Mouse (Mus musculus) heart, embryonic 15.5 days (tissue): Measurements from ENCODE around the gene Sh3bp4. TPM values are rescaled to one million over a fixed set of nuclear protein-coding genes. Genes with fewer than 3 reads are reported as not detected.

Source experiments
- ATAC-seq: fragments of 200-750 bp; cut with Nextera tagmentation; replicated peaks from 2 replicates; pipeline ENCODE4 v1.8.0; 2017; ENCODE audit warnings: low read depth, moderate TSS enrichment; ENCODE audit not compliant: insufficient number of reproducible peaks, insufficient read depth, low FRiP score
- H3K27ac ChIP-seq: fragments of 300-500 bp; sonication (generic); 2 replicates; pipeline ENCODE4 v1.5.1; 2015; ENCODE audit warnings: mild to moderate bottlenecking, inconsistent platforms
- H3K27me3 ChIP-seq: fragments of 300-500 bp; sonication (generic); 2 replicates; pipeline ENCODE4 v1.6.1; 2015; ENCODE audit warnings: inconsistent platforms
- H3K36me3 ChIP-seq: fragments of 300-500 bp; sonication (generic); 2 replicates; pipeline ENCODE4 v1.6.1; 2015; ENCODE audit warnings: mild to moderate bottlenecking, inconsistent platforms
- H3K4me1 ChIP-seq: fragments of 300-500 bp; sonication (generic); replicated peaks from 2 replicates; pipeline ENCODE4 v1.6.1; 2015; ENCODE audit warnings: inconsistent platforms
- H3K4me2 ChIP-seq: fragments of 300-500 bp; sonication (generic); 2 replicates; pipeline ENCODE4 v1.6.1; 2015; ENCODE audit warnings: inconsistent platforms, mild to moderate bottlenecking, moderate library complexity
- H3K4me3 ChIP-seq: fragments of 300-500 bp; sonication (generic); 2 replicates; pipeline ENCODE4 v1.5.1; 2015; ENCODE audit warnings: mild to moderate bottlenecking, inconsistent platforms
- H3K9ac ChIP-seq: fragments of 300-500 bp; sonication (generic); 2 replicates; pipeline ENCODE4 v1.6.1; 2015; ENCODE audit warnings: mild to moderate bottlenecking, inconsistent platforms
- H3K9me3 ChIP-seq: fragments of 300-500 bp; sonication (generic); replicated peaks from 2 replicates; pipeline ENCODE4 v1.6.1; 2016; ENCODE audit warnings: inconsistent platforms
- WGBS: fragments of 180-500 bp; shearing (Covaris S2); methylation state at CpG from one replicate; pipeline ENCODE4 v1.1.7; 2015; ENCODE audit warnings: mixed read lengths; 5-methylcytosine and 5-hydroxymethylcytosine counted together
- polyA plus RNA-seq: library from polyadenylated mRNA; unstranded; fragments of >200 nt; fragmentation: Nextera tagmentation; extraction: Ambion mirVana; gene quantifications from 2 replicates; pipeline ENCODE4 v1.2.1, GENCODE M21; 2015

The Sh3bp4 gene
- polyA plus RNA-seq, 1 experiment from 2014 or later = 21.2 TPM

DNA sequence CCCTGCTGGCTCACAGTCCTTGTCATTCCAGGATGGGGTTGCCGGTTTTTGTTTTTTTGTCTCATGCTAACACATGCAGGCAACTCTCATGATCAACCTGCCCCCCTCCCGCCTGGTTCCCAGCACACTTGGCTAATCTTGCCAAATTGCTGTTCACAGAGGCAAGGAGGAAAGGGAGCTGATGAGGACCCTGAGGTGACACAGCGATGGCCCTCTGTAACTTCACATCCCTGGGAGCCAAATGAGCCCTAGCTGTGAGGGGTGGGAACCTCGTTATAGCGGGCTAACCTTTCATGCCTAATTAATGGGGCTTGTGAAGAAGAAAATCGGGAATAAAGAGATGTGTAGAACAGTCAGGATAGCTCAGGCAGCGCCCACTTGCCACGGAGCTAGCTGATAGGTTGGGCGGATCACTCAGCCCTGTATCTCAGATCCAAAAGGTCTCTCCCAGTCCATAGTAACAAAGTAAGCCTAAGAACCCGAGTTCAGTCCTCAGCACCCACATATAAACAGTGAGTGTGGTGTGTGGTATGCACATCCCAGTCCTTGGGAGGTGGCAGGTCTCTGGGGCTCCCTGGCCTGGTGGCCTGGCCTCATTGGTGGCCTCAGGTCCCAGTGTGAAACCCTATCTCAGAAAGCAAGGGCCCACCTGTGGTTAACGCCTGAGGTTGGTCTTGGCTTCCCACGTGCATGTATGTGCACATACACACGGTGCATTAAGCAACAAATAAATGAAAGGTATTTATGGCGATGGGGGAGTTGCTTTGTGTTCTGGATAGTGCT lies 25.6 kb downstream of the Sh3bp4 start:
- WGBS = 43% methylated on average over 14 of the region's 14 CpGs
- Histone ChIP-seq H3K9ac (no peak overlapping the region), H3K27me3 (no peaks in the 10 kb centered on the region), H3K4me1 (peaks cover 54% of the 10 kb centered on the region), H3K4me3 (no peak overlapping the region), H3K4me2 (peak overlapping the region; percentile 29; the same call in 1 of the 2 replicates), H3K9me3 (no peaks in the 10 kb centered on the region), H3K36me3 (no peaks in the 10 kb centered on the region), H3K27ac (peak overlapping the region; percentile 49)
- ATAC-seq = no peak; the same call in 1 of the 2 replicates

DNA sequence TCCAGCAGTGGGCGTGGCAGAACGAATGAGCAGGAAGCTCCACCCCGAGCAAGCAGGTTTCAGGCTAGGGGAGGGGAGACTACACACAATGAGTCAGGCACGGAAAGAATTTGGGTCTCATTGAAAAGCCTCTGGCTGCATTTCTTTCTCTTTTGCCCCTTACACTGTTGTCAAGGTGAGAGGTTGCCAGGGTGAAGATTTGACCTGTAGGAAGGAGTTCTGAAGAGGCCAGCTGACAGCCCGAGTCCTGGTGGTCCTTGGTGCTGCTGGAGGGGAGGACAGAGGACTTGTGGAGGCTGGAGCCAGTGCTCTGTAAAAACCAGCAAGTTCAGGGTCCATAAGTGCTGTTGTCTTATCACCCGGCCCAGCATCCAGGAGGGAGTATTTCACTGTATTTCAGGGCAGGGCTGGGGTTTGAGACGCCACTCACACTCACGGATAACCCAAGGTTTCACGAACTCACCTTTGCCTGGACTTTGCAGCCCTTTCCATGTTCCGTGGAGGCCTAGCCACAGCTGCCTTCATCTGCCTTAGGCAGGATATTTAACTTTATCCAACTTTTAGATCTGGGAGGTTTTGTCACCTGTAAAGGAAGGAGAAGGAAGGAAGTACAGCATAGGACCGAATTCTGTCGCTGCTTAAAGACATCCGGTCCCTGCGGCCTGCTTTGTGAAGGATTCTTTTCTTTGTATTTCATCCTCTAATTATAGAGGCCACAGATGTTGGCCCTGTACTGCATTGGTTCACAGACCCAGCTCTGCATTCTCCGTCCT lies 32.2 kb downstream of the Sh3bp4 start:
- H3K4me2 ChIP-seq = peak overlapping the region; percentile 43
- no peaks in the 10 kb centered on the region for H3K9me3 ChIP-seq
- peaks cover 52% of the 10 kb centered on the region for H3K4me1 ChIP-seq
- H3K27me3 ChIP-seq = no peaks in the 10 kb centered on the region
- peak; percentile 68 for ATAC-seq
- H3K9ac ChIP-seq = peak overlapping the region; percentile 46
- WGBS = 35% methylated on average over 15 of the region's 15 CpGs
- H3K36me3 ChIP-seq = no peaks in the 10 kb centered on the region
- H3K4me3 ChIP-seq = no peak overlapping the region
- peak overlapping the region; percentile 92 for H3K27ac ChIP-seq

DNA sequence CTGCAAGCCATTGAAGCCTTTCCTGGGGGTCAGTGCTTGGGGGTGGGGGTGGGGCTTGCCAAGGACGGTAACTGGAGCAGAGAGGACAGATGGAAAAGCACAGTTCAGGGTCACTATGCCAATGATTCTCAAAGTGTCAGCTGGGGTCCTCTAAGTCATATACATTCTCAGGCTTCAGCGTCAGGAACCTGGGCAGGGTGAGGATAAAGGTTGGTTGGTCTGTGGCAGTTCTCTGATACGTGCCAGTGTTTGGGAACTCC lies 32.7 kb downstream of the Sh3bp4 start:
- H3K27ac ChIP-seq = peak overlapping the region; percentile 92
- WGBS = 30% methylated on average over 3 of the region's 3 CpGs
- peak overlapping the region; percentile 43 for H3K4me2 ChIP-seq
- no peaks in the 10 kb centered on the region for H3K27me3 ChIP-seq
- H3K9me3 ChIP-seq = no peaks in the 10 kb centered on the region
- no peak for ATAC-seq
- H3K4me1 ChIP-seq = peaks cover 58% of the 10 kb centered on the region
- no peak overlapping the region for H3K4me3 ChIP-seq
- H3K36me3 ChIP-seq = no peaks in the 10 kb centered on the region
- no peak overlapping the region for H3K9ac ChIP-seq

DNA sequence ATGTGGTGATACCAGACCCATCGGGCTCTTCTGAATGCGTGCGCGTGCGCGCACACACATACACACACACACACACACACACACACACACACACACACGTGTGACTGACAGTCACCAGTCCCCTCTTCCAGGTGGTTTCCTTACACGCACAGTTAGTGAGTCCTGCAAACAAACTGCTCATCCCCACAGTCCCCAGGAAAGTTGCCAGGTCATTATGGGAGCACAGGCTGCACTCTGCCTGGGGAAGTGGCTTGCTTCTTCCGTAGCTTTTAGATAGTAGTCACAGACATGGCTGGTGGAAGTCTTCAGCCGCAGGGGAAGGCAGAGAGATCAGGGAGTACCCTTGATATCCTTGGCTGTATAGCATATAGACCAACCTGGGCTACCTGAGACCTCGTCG lies 33.3 kb downstream of the Sh3bp4 start:
- H3K4me1 ChIP-seq = peaks cover 63% of the 10 kb centered on the region
- H3K9me3 ChIP-seq = no peaks in the 10 kb centered on the region
- H3K9ac ChIP-seq = no peak overlapping the region
- no peak overlapping the region for H3K4me3 ChIP-seq
- no peak for ATAC-seq
- H3K27ac ChIP-seq = peak overlapping the region; percentile 92
- H3K4me2 ChIP-seq = no peak overlapping the region
- WGBS = 65% methylated on average over 12 of the region's 12 CpGs
- H3K36me3 ChIP-seq = no peaks in the 10 kb centered on the region
- H3K27me3 ChIP-seq = no peaks in the 10 kb centered on the region

DNA sequence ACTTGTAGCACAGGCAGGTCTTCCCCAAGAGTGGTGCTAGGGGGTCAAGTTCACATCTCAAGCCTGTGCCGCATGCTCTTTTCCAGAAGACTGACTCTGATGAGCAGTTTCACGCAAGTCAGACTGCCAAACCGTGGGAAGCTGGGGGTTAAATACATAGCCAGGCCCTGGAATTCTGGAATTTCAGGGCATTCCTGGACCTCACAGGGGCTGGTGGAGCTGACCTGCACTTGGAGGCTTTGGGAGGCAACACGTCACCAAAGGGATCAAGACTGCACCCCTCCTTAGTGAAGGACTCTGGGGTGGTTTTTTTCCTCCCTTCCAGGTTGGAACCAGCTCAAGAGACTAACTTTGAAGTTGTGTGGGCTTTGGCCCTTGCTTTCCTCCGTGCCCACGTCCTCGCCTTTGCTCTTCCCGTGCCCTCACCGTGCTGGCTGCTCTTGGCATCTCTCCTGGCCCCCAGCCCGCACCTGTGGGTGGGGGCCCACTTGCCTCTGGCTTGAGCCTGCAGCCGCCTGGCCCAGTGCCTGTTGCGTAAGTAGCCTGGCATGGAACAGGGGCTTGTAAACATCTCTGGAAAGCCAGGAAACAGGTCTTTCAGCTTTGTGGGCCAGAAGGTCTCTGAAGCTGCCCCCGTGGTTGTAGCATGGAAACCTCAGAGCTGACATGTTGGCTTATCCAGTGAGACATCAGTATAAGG lies 34.0 kb downstream of the Sh3bp4 start:
- H3K27ac ChIP-seq = peak overlapping the region; percentile 92
- no peaks in the 10 kb centered on the region for H3K36me3 ChIP-seq
- no peak for ATAC-seq
- H3K4me2 ChIP-seq = peak overlapping the region; percentile 16; the same call in 1 of the 2 replicates
- 51% methylated on average over 13 of the region's 13 CpGs for WGBS
- H3K4me3 ChIP-seq = no peak overlapping the region
- peak overlapping the region; percentile 31; the same call in 1 of the 2 replicates for H3K9ac ChIP-seq
- H3K27me3 ChIP-seq = no peaks in the 10 kb centered on the region
- no peaks in the 10 kb centered on the region for H3K9me3 ChIP-seq
- peaks cover 70% of the 10 kb centered on the region for H3K4me1 ChIP-seq

DNA sequence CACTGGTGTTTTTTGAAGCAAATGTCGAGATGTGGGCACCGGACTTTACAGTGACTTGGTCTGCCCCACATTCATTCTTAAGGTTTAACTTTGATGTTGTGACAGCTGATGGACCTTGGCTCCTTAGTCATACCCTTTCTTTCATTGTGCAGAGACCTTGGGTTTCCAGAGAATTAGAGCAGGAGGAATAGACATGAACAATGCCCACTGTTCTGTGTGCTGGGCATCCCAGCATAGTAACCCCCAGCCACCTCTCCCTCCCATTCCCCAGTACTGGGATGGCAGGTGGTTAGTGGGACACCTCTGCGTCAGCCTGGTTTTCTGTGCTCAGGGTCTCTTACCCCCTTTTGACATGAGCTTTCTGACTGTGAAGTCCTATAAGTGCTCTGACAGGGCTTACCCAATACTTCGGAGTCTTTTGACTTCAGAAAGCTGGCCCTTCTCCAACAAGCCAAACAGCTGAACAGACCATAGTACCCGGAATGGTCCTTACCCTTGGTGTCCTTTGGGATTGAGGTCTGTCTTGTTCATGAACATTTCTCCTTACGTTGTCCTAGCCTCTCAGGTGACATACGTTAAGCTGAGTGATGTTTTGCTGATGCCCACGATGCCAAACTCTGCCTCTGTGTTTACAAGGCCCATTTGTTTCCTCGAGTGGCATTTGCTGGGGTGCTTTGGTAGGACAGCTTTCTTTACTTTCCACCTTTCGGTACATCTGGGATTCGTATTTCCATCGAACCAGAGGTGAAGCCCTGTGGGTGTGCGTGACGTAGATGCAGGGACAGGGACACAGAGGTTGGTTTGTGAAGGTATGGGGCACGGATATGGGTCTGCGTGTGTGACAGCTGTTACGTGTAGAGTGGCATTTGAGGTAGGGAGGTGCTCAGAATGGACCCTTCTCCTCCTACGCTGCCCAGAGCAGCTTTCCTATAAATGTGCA lies 35.9 kb downstream of the Sh3bp4 start:
- 80% methylated on average over 18 of the region's 18 CpGs for WGBS
- H3K4me3 ChIP-seq = no peak overlapping the region
- H3K27ac ChIP-seq = peak overlapping the region; percentile 34; the same call in 1 of the 2 replicates
- H3K9me3 ChIP-seq = no peaks in the 10 kb centered on the region
- no peak overlapping the region for H3K9ac ChIP-seq
- ATAC-seq = no peak
- H3K4me2 ChIP-seq = no peak overlapping the region
- H3K36me3 ChIP-seq = no peaks in the 10 kb centered on the region
- H3K4me1 ChIP-seq = peaks cover 87% of the 10 kb centered on the region
- no peaks in the 10 kb centered on the region for H3K27me3 ChIP-seq

DNA sequence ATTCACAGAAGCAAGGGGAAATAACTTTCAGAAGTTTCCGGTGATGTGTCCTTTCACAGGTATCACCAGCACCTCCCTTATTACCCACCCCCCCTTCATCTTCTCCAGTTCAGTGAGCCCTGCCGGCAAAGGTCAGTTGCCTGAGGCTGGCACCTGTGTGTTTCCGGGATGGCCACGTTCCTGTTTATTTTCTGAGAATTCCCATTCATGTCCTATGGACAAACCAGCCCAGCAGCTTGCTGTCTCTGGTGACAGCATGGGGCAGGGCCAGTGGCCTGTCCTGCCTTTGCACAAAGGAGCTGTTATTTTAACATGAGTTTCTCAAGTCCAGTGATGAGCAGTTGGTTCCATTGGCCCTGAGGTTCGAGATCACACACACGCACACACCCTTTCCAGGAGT lies 37.3 kb downstream of the Sh3bp4 start:
- Histone ChIP-seq H3K4me3 (no peak overlapping the region), H3K9ac (0 out of 2 replicates have a peak overlapping the region, but pooled peaks have one; percentile 2), H3K4me2 (no peak overlapping the region), H3K9me3 (no peaks in the 10 kb centered on the region), H3K27me3 (no peaks in the 10 kb centered on the region), H3K4me1 (peaks cover 91% of the 10 kb centered on the region), H3K36me3 (no peaks in the 10 kb centered on the region), H3K27ac (peak overlapping the region; percentile 90)
- ATAC-seq = no peak
- WGBS = 65% methylated on average over 6 of the region's 6 CpGs

DNA sequence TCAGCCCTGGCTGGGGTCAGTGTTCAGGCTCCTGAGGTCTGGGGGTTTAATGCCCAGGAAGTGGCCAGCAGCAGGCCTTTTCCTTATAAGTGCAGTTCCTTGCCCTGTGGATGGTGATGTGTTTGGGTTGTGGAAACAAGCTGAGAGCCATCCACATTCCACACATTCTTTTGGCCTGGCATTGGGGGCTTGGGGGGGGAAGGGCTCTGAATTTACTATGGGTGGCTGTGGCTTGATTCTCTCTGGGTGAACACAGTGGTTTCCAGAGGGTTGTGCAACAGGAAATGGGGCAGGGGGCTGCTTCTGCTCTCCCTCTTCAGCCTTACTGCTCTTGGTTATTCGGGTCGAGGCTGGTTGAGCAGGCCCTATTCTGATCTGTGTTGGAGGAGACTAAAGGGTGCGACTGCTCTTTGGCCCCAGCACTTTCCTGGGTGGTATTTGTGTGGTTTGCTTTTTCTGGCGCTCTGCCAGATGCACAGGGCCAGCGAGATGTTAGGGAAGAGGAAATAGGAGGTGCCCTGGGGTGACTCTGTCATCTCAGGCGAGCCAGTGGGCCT lies 38.2 kb downstream of the Sh3bp4 start:
- Histone ChIP-seq H3K27ac (peak overlapping the region; percentile 90), H3K4me2 (peak overlapping the region; percentile 28; the same call in 1 of the 2 replicates), H3K4me3 (no peak overlapping the region), H3K9me3 (no peaks in the 10 kb centered on the region), H3K9ac (peak overlapping the region; percentile 29; the same call in 1 of the 2 replicates), H3K27me3 (no peaks in the 10 kb centered on the region), H3K4me1 (peaks cover 87% of the 10 kb centered on the region), H3K36me3 (no peaks in the 10 kb centered on the region)
- ATAC-seq = peak; percentile 45
- WGBS = 11% methylated on average over 6 of the region's 6 CpGs

DNA sequence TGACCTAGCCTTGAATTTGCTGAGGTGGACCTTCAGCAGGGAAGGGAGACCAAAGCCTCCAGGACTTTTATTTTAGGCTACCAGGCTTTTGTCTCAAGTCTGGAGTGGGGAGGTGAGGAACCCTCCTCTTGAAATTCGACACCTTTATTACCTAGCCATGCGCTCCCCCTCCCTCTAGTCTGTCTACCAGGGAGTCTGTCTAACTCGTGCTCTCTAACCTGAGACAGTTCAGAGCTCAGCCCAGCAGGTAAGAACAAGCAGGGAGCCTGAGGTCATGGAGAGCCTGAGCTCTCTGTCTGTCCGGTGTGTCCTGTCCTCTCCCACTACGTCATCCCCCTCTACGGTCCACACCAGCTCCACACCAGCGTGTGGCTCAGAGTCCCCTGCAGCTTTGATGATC lies 39.6 kb downstream of the Sh3bp4 start:
- 59% methylated on average over 7 of the region's 7 CpGs for WGBS
- ATAC-seq = no peak
- peak overlapping the region; percentile 90 for H3K27ac ChIP-seq

DNA sequence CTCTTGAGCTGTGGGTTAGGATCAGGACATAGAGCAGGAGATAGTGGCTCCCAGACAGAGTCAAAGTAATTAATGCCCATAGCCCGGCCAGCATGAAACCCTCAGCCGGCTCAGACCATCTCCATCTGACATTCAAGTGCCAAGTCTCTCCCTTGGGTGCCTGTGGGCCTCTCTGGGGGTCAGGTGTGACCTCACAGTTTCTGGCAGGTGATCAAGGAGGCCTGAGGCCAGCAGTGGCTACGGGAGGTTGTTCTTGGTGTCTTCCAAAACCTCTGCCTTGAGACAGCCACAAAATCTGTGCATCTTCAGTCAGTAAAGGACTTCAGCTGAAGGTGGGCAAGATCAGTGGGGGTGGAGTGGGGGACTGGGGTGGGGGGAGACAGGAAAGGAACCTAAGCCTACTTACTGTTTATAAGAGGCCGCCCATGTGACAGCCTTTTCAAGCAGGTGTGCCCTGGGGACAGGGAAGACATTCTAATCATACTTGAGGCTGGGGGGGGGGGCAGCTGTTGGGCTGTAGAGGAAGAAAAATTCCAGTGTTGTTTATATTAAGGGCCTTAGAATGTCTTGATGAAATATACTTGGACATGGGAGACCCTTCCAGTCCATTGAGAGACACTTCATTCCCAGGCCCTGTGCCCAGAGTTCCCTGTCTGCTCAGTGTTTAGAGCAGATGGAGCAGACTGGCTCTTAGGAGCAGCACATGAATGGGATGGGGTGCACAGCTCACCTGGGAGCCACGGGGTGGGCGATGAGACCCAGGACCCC lies 40.7 kb downstream of the Sh3bp4 start:
- Histone ChIP-seq H3K4me3 (no peak overlapping the region), H3K4me1 (peaks cover 78% of the 10 kb centered on the region), H3K9me3 (no peaks in the 10 kb centered on the region), H3K27ac (peak overlapping the region; percentile 36), H3K36me3 (no peaks in the 10 kb centered on the region), H3K9ac (no peak overlapping the region), H3K4me2 (no peak overlapping the region), H3K27me3 (no peaks in the 10 kb centered on the region)
- WGBS = 61% methylated on average over 6 of the region's 6 CpGs
- ATAC-seq = no peak

More for the DNA sequence above, 39.6 kb downstream of the Sh3bp4 start:
- H3K4me1 ChIP-seq = peaks cover 82% of the 10 kb centered on the region
- H3K4me2 ChIP-seq = no peak overlapping the region
- H3K27me3 ChIP-seq = no peaks in the 10 kb centered on the region
- H3K4me3 ChIP-seq = no peak overlapping the region
- H3K36me3 ChIP-seq = no peaks in the 10 kb centered on the region
- H3K9me3 ChIP-seq = no peaks in the 10 kb centered on the region
- H3K9ac ChIP-seq = no peak overlapping the region
